Mouse (Mus musculus) layer of hippocampus, adult 9-10 months (tissue): ENCODE data around the gene Tmub2.
A peak's percentile ranks its signal among the peaks of the same experiment; 100 is the strongest.
"Not testable (repeated sequence)": the region's sequence is repeated elsewhere in the genome, so short reads cannot be mapped to it uniquely, and the experiment has no call there.

Experiments used
- DNase-seq: peaks from one replicate; pipeline ENCODE4 v3.0.0; 2022; ENCODE audit warnings: low spot score

Gene Tmub2

DNA sequence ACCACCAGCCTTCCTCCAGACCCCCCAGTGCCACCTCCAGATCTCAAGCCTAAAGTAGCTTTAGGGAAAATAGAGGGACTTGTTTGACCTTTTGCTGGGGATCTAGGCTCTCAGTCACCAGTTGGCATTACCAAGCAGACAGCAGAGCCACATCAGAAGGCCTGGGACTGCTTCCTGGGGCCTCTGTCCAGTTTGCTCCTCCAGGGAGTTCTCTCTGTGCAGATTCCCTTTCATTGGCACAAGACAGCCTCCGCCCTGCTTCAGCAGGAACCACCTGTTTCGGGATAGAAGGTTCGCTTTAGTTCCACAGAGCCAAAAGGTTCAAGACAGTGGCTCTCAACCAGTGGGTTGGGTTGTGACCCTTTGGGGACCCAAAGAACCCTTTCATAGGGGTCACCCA lies 5.1 kb upstream of the Tmub2 start:
- no peak for DNase-seq

DNA sequence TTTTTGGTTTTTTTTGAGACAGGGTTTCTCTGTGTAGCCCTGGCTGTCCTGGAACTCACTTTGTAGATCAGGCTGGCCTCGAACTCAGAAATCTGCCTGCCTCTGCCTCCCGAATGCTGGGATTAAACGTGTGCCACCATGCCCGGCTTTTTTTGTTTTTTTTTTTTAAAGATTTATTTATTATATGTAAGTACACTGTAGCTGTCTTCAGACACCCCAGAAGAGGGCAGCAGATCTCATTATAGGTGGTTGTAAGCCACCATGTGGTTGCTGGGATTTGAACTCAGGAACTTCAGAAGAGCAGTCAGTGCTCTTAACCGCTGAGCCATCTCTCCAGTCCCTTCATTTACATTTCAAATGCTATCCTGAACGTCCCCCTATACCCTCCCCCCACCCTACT lies 4.5 kb upstream of the Tmub2 start:
- DNase-seq = not testable (repeated sequence)

GRCm38 (mm10) chr11:102283922-102284321 lies 809 bp upstream of the Tmub2 start:
- no peak for DNase-seq

DNA sequence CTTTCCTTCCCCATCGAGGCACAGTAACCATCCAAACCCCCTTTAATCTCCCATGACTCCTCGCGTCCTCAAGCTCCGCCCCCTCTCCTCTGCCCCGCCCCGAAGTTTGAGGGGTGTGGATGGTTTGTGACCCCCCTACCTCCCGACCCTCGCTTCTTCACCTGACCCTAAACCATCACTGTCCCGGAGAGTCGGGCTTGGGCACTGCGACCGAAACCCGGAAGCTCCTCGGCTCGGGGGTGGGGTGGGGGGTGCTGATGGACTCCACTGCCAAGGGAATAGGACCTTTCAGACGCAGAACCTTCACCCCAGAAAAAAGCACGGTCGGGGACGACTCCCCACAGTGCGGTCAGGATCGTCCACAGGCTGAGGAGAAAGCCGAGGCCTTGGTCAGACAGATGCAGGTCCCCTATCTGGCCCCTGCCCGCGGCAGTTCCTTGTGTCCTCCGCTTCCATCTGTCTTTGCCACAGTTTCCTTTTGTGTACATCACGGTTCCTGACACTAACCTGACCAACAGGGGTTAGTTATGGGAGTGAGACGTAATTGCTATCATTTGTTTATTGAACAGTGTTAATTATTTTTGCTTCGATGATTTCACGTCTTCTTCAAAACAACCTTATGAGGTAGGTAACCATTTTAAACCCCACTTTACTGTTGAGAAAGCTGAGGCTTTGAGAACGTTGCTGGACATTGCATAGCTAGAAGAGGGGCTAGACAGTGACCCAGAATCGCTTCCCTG lies 534 bp downstream of the Tmub2 start:
- no peak for DNase-seq

- DNase-seq = no peak
Measured at GRCm38 (mm10) chr11:102287485-102287884, 2.8 kb downstream of the Tmub2 start.

- no peak for DNase-seq
Measured at GRCm38 (mm10) chr11:102288027-102288804, 3.5 kb downstream of the Tmub2 start.

DNA sequence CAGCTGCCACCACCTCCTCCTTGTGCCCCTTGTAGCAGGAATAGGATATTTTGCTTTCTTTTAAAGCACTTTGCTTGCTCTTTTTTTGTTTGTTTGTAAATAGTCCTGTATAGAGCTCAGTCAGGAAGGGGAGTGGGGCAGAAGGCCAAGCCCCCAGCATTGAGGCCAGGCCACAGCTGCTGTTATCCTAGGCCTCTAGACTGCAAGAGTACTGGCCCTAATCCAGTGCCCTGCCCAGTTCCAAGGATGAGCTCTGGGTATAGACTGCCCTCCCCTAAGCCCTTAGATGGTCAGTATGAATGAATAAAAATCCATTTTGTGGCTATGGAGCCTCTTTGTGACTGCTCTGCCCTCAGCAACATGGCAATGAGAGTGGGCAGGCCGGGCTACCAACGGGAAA lies 4.2 kb downstream of the Tmub2 start:
- no peak for DNase-seq

DNA sequence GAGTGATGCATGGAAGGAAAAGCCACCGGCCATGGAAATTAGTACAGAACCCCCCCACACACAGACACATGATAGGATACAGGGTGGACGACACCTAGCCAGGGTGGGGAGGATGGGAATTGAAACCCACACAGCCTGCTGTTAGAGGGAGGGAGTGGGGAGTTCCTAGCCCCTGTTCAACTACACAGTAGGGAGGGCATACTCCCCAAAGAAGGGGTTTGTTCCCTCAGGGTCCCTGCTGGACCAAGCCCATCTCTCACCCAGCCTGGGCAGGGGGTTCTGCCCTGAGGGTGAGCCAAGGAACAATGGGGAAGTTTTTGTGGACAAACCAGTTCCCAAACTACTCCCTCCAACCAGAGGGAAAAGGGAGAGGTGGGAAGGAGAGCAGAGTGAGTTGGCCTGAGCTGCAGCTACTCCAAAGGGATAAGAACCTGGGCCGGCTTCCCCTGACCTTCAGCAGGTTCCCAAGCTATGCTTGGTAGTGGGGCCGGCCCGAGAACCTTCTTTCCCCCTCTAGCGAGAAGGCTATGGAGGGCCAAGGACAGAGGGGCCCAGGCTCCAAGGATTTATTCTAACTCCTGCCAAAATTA lies 4.9 kb downstream of the Tmub2 start:
- no peak for DNase-seq

- no peak for DNase-seq
Measured at GRCm38 (mm10) chr11:102290141-102290540, 5.4 kb downstream of the Tmub2 start.

- DNase-seq = no peak
Measured at GRCm38 (mm10) chr11:102291051-102291535, 6.4 kb downstream of the Tmub2 start.

GRCm38 (mm10) chr11:102293971-102294370 lies 9.2 kb downstream of the Tmub2 start:
- no peak for DNase-seq

DNA sequence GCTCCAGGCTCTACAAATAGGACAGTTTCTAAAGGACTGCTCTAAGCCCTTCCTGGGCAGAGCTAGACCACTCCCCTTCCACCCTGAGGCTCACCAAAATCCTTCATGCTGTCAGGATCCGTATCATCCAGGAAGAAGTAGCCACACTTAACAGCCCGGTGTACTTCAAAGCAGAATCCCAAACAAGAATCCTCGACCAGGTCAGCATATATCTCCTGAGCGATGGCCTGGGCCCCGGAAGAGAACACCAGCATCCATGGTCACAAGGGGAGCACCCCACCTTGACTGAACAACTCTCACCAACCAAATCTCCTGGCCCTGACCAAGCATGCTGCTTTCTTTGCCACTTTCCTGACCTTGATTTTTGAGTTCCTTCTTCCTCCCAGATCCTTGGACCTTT lies 9.7 kb downstream of the Tmub2 start:
- no peak for DNase-seq

- no peak for DNase-seq
Measured at GRCm38 (mm10) chr11:102294887-102295597, 10.3 kb downstream of the Tmub2 start.

DNA sequence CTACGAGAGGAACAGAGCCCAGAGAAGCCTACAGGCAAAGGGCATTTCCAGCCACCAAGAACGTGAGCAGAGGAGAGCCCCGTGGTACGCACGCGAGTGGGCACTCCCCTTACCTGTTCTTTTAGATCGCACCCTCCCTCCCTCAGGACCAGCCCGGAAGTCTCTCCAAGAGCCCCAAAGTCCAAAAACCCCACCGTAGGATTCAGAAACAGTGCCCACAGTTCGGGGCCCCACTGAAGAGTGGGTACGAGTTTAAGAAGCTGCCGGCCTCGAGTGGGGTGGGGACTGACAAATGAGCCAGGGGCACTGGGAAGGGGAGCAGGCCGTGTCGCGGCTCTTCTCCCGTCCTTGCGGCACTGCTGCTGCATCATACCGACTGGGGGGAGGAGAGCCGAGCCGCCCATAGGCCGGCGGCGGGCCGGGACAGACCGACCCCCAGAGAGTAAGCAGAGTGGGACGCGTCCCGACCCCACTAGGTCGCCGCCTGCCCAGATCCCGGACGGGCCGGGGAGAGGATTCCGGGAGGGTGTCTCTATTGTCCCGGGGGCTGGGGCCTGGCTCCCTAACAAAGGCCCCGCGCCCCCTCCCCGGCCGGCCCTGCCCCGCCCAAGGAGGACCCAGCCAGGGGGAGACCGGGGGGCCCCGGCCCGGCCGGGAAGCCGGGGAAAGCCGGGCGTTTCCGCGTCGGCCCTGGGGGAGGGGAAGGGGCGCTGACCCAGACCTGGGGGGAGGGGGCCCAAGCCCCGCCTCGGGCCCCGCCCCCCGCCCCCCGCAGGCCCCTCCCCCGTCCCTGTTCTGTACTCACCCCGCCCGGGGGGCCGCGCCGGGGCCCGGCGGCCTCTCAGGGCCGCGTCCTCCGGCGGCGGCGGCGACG lies 11.1 kb downstream of the Tmub2 start:
- DNase-seq = no peak

GRCm38 (mm10) chr11:102296491-102297472 lies 12.1 kb downstream of the Tmub2 start, which contains the start of gene Atxn7l3:
Atxn7l3 (minus strand) TSS chr11:102296631.
- peak; percentile 94 for DNase-seq

DNA sequence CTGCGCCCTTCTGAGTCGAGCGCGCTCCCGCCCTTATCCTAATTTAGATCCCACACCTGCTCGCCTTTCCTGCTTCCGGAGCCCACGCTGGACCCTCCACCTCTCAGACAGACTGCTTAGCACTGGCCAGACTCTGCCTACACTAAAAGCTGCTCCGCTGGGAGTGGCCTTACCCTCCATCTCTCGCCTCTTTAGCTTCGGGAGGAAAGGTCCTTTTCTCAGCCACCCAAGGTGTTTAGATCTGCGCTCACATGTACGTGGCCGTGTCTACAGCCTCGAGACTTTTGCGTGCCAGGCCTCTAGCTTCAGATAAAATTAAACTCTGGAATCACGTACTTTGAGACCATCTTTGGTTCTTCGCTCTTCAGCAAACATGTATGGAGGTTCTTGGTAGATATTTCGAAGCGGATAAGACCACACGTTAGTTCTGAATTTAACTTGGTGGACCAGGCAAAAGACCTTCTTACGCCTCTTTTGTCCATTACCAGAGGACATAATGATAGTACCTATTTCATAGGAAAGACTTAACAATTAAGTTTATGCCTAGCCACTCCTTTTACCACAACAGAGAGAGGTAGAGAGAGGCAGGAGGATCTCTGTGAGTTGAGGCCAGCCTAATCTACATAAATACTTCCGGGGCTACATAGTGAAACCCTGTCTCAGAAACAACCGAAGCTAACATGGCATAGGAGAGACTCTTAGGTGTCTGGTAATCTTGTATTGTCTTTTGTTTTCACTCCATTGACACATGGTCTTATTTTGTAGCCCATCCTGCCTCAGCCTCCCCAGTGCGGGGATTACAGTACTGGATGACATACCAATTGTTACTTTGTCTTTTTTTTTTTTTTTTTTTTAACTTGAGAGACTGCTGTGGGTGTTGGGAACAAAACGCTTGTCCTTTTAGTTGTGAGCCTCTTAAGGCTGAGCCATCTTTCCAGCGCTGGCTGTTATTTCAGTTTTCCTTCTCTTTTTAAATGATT lies 13.1 kb downstream of the Tmub2 start:
- no peak for DNase-seq

- DNase-seq = no peak
Measured at GRCm38 (mm10) chr11:102299839-102300238, 15.1 kb downstream of the Tmub2 start.

GRCm38 (mm10) chr11:102304141-102304540 lies 19.4 kb downstream of the Tmub2 start:
- no peak for DNase-seq

DNA sequence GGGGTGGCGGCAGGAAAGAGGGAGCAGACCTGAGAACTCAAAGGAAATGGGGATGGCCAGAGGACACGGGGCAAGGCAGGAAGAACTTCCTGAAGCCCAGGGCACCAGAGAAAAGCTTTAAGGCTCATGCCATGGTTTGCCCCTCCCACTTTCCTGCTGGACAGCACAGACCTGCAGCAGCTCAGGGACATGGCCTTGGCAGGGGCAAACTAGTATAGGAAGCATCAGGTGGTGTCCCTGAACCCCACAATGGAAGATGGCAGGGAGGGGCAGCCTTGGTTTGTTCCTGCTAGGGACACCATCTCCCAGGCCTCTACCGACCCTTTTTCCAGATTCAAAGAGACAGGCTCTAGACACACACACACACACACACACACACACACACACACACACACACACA lies 20.6 kb downstream of the Tmub2 start:
- no peak for DNase-seq
